Mouse (Mus musculus) kidney, embryonic 14.5 days (tissue): Measurements from ENCODE around the gene Fut8. TPM values are rescaled to one million over a fixed set of nuclear protein-coding genes. Genes with fewer than 3 reads are reported as not detected.

Experiments
- ATAC-seq: fragments of 200-750 bp; cut with Nextera tagmentation; 2 replicates; pipeline ENCODE4 v1.8.0; 2017; ENCODE audit warnings: moderate number of reproducible peaks, mild to moderate bottlenecking, moderate TSS enrichment, moderate library complexity; ENCODE audit not compliant: low FRiP score, low TSS enrichment
- H3K27ac ChIP-seq: fragments of 300-500 bp; sonication (generic); 2 replicates; pipeline ENCODE4 v1.5.1; 2014; ENCODE audit warnings: low read depth, mild to moderate bottlenecking, low read length, moderate library complexity, mixed read lengths
- H3K27me3 ChIP-seq: fragments of 300-500 bp; sonication (generic); 2 replicates; pipeline ENCODE4 v1.6.1; 2014; ENCODE audit warnings: mild to moderate bottlenecking, low read length; ENCODE audit not compliant: control insufficient read depth, insufficient read depth
- H3K36me3 ChIP-seq: fragments of 300-500 bp; sonication (generic); 2 replicates; pipeline ENCODE4 v1.6.1; 2014; ENCODE audit warnings: low read length, mixed read lengths; ENCODE audit not compliant: control insufficient read depth, insufficient read depth
- H3K4me1 ChIP-seq: fragments of 300-500 bp; sonication (generic); 2 replicates; pipeline ENCODE4 v1.6.1; 2014; ENCODE audit warnings: low read length, mixed read lengths; ENCODE audit not compliant: control insufficient read depth, insufficient read depth
- H3K4me2 ChIP-seq: fragments of 300-500 bp; sonication (generic); replicated peaks from 2 replicates; pipeline ENCODE4 v1.6.1; 2014; ENCODE audit warnings: low read depth, mild to moderate bottlenecking, low read length
- H3K4me3 ChIP-seq: fragments of 300-500 bp; sonication (generic); 2 replicates; pipeline ENCODE4 v1.5.1; 2014; ENCODE audit warnings: mild to moderate bottlenecking, low read length
- H3K9ac ChIP-seq: fragments of 300-500 bp; sonication (generic); 2 replicates; pipeline ENCODE4 v1.6.1; 2014; ENCODE audit warnings: low read depth, mild to moderate bottlenecking, low read length, moderate library complexity
- H3K9me3 ChIP-seq: fragments of 300-500 bp; sonication (generic); 2 replicates; pipeline ENCODE4 v1.6.1; 2016; ENCODE audit warnings: low read length; ENCODE audit not compliant: control insufficient read depth
- WGBS: fragments of 180-500 bp; shearing (Covaris S2); extraction: QIAGEN DNeasy Blood & Tissue Kit; methylation state at CpG from one replicate; pipeline ENCODE4 v1.1.7; 2014; 5-methylcytosine and 5-hydroxymethylcytosine counted together
- polyA plus RNA-seq: library from polyadenylated mRNA; unstranded; fragments of >200 nt; fragmentation: Nextera tagmentation; extraction: Ambion mirVana; gene quantifications from 2 replicates; pipeline ENCODE4 v1.2.1, GENCODE M21; 2014

The Fut8 gene
- polyA plus RNA-seq, 1 experiment from 2014 or later: 25.7 TPM

GRCm38 (mm10) chr12:77197121-77197599 lies 40.8 kb upstream of the Fut8 start:
- WGBS: 67% methylated on average over 7 of the region's 7 CpGs
- Histone ChIP-seq H3K27ac (no peak overlapping the region), H3K4me1 (no peaks in the 10 kb centered on the region), H3K36me3 (no peaks in the 10 kb centered on the region), H3K9me3 (no peaks in the 10 kb centered on the region), H3K4me2 (no peak overlapping the region), H3K4me3 (no peak overlapping the region), H3K9ac (no peak overlapping the region), H3K27me3 (no peaks in the 10 kb centered on the region)
- no peak for ATAC-seq

GRCm38 (mm10) chr12:77198253-77198652 lies 39.7 kb upstream of the Fut8 start:
- no peaks in the 10 kb centered on the region for H3K27me3 ChIP-seq
- no peak overlapping the region for H3K4me3 ChIP-seq
- no peaks in the 10 kb centered on the region for H3K4me1 ChIP-seq
- H3K36me3 ChIP-seq: no peaks in the 10 kb centered on the region
- H3K9me3 ChIP-seq: no peaks in the 10 kb centered on the region
- 91% methylated on average over 4 of the region's 4 CpGs for WGBS
- H3K9ac ChIP-seq: no peak overlapping the region
- no peak for ATAC-seq
- no peak overlapping the region for H3K4me2 ChIP-seq
- no peak overlapping the region for H3K27ac ChIP-seq

GRCm38 (mm10) chr12:77201461-77202143 lies 36.3 kb upstream of the Fut8 start:
- no peak overlapping the region for H3K4me2 ChIP-seq
- WGBS: 38% methylated on average over 10 of the region's 10 CpGs
- H3K27ac ChIP-seq: no peak overlapping the region
- H3K36me3 ChIP-seq: no peaks in the 10 kb centered on the region
- no peak for ATAC-seq
- no peak overlapping the region for H3K9ac ChIP-seq
- no peaks in the 10 kb centered on the region for H3K4me1 ChIP-seq
- no peak overlapping the region for H3K4me3 ChIP-seq
- H3K27me3 ChIP-seq: no peaks in the 10 kb centered on the region
- H3K9me3 ChIP-seq: no peaks in the 10 kb centered on the region

- Histone ChIP-seq H3K27ac (no peak overlapping the region), H3K4me2 (no peak overlapping the region), H3K27me3 (no peaks in the 10 kb centered on the region), H3K9me3 (no peaks in the 10 kb centered on the region), H3K4me3 (no peak overlapping the region), H3K4me1 (no peaks in the 10 kb centered on the region), H3K36me3 (no peaks in the 10 kb centered on the region), H3K9ac (no peak overlapping the region)
- WGBS: 93% methylated on average over 4 of the region's 4 CpGs
- ATAC-seq: no peak
Observed at GRCm38 (mm10) chr12:77203136-77203535, 34.8 kb upstream of the Fut8 start.

GRCm38 (mm10) chr12:77206852-77207251 lies 31.1 kb upstream of the Fut8 start:
- H3K4me1 ChIP-seq: no peaks in the 10 kb centered on the region
- no peaks in the 10 kb centered on the region for H3K27me3 ChIP-seq
- H3K36me3 ChIP-seq: no peaks in the 10 kb centered on the region
- no peak for ATAC-seq
- 82% methylated on average over 5 of the region's 5 CpGs for WGBS
- H3K27ac ChIP-seq: no peak overlapping the region
- H3K4me2 ChIP-seq: no peak overlapping the region
- no peaks in the 10 kb centered on the region for H3K9me3 ChIP-seq
- H3K4me3 ChIP-seq: no peak overlapping the region
- no peak overlapping the region for H3K9ac ChIP-seq

GRCm38 (mm10) chr12:77208056-77208455 lies 29.9 kb upstream of the Fut8 start:
- Histone ChIP-seq H3K4me3 (no peak overlapping the region), H3K4me2 (no peak overlapping the region), H3K9ac (no peak overlapping the region), H3K4me1 (no peaks in the 10 kb centered on the region), H3K36me3 (no peaks in the 10 kb centered on the region), H3K9me3 (no peaks in the 10 kb centered on the region), H3K27me3 (no peaks in the 10 kb centered on the region), H3K27ac (no peak overlapping the region)
- no peak for ATAC-seq
- 69% methylated on average over 2 of the region's 2 CpGs for WGBS

- no peaks in the 10 kb centered on the region for H3K27me3 ChIP-seq
- 73% methylated on average over 5 of the region's 5 CpGs for WGBS
- H3K27ac ChIP-seq: no peak overlapping the region
- H3K9me3 ChIP-seq: no peaks in the 10 kb centered on the region
- H3K36me3 ChIP-seq: no peaks in the 10 kb centered on the region
- no peaks in the 10 kb centered on the region for H3K4me1 ChIP-seq
- H3K4me2 ChIP-seq: no peak overlapping the region
- H3K4me3 ChIP-seq: no peak overlapping the region
- H3K9ac ChIP-seq: no peak overlapping the region
- no peak for ATAC-seq
Observed at GRCm38 (mm10) chr12:77208576-77209180, 29.2 kb upstream of the Fut8 start.

GRCm38 (mm10) chr12:77211695-77212208 lies 26.2 kb upstream of the Fut8 start:
- Histone ChIP-seq H3K36me3 (no peaks in the 10 kb centered on the region), H3K4me2 (no peak overlapping the region), H3K27me3 (no peaks in the 10 kb centered on the region), H3K4me1 (no peaks in the 10 kb centered on the region), H3K9ac (no peak overlapping the region), H3K4me3 (no peak overlapping the region), H3K27ac (no peak overlapping the region), H3K9me3 (no peaks in the 10 kb centered on the region)
- ATAC-seq: no peak
- 82% methylated on average over 7 of the region's 7 CpGs for WGBS

- Histone ChIP-seq H3K4me1 (no peaks in the 10 kb centered on the region), H3K9me3 (no peaks in the 10 kb centered on the region), H3K4me2 (no peak overlapping the region), H3K4me3 (no peak overlapping the region), H3K9ac (no peak overlapping the region), H3K27me3 (no peaks in the 10 kb centered on the region), H3K36me3 (no peaks in the 10 kb centered on the region), H3K27ac (no peak overlapping the region)
- ATAC-seq: no peak
- 63% methylated on average over 6 of the region's 6 CpGs for WGBS
Observed at GRCm38 (mm10) chr12:77213896-77214564, 23.9 kb upstream of the Fut8 start.
